Mouse (Mus musculus): ENCODE data around the gene Olfr622. TPM values are rescaled to one million over a fixed set of nuclear protein-coding genes. Genes with fewer than 3 reads are reported as not detected.

Olfr622 gene
- polyA plus RNA-seq (2015; fragmentation: Illumina TruSeq; extraction: RNeasy Lipid Tissue Mini Kit (QIAGEN cat#74804); ENCODE audit: low read depth, low replicate concordance), result not detected

GRCm38 (mm10) chr7:103642602-103643001 is at the start of gene Olfr622:
TSS of gene Olfr622 (minus strand) at chr7:103642702.

GRCm38 (mm10) chr7:103682420-103682819 is 39.9 kb upstream of the Olfr622 start, which contains the start of gene Olfr625-ps1:
TSS of gene Olfr625-ps1 (plus strand) at chr7:103682720.

GRCm38 (mm10) chr7:103671091-103671490 is 28.6 kb upstream of the Olfr622 start, which contains the start of gene Olfr624:
TSS of gene Olfr624 (minus strand) at chr7:103671191.

GRCm38 (mm10) chr7:103663598-103663997 is 21.1 kb upstream of the Olfr622 start, which contains the start of gene Olfr623:
TSS of gene Olfr623 (minus strand) at chr7:103663698.

GRCm38 (mm10) chr7:103612434-103612833 is 30.1 kb downstream of the Olfr622 start, which contains the start of gene Olfr620:
TSS of gene Olfr620 (minus strand) at chr7:103612534.

GRCm38 (mm10) chr7:103600275-103600674 is 42.2 kb downstream of the Olfr622 start, which contains the start of gene Olfr619:
TSS of gene Olfr619 (plus strand) at chr7:103600575.

GRCm38 (mm10) chr7:103589803-103590202 is 52.7 kb downstream of the Olfr622 start, which contains the start of gene Olfr618:
TSS of gene Olfr618 (plus strand) at chr7:103590103.

Other genes starting within 250 kb of the Olfr622 start
- gene Usp17lc, start 227.6 kb downstream of the Olfr622 start, polyA plus RNA-seq (2015; fragmentation: Illumina TruSeq; extraction: RNeasy Lipid Tissue Mini Kit (QIAGEN cat#74804); ENCODE audit: low read depth, low replicate concordance), result not detected
- gene Olfr605, start 197.3 kb downstream of the Olfr622 start, polyA plus RNA-seq (2015; fragmentation: Illumina TruSeq; extraction: RNeasy Lipid Tissue Mini Kit (QIAGEN cat#74804); ENCODE audit: low read depth, low replicate concordance), result not detected
- gene Olfr606, start 193.7 kb downstream of the Olfr622 start, polyA plus RNA-seq (2015; fragmentation: Illumina TruSeq; extraction: RNeasy Lipid Tissue Mini Kit (QIAGEN cat#74804); ENCODE audit: low read depth, low replicate concordance), result not detected
- gene Olfr607, start 178.6 kb downstream of the Olfr622 start, polyA plus RNA-seq (2015; fragmentation: Illumina TruSeq; extraction: RNeasy Lipid Tissue Mini Kit (QIAGEN cat#74804); ENCODE audit: low read depth, low replicate concordance), result not detected
- not detected for gene Olfr608, start 172.8 kb downstream of the Olfr622 start, polyA plus RNA-seq (2015; fragmentation: Illumina TruSeq; extraction: RNeasy Lipid Tissue Mini Kit (QIAGEN cat#74804); ENCODE audit: low read depth, low replicate concordance)
- not detected for gene Olfr609, start 144.6 kb downstream of the Olfr622 start, polyA plus RNA-seq (2015; fragmentation: Illumina TruSeq; extraction: RNeasy Lipid Tissue Mini Kit (QIAGEN cat#74804); ENCODE audit: low read depth, low replicate concordance)
- gene Olfr610, start 130.6 kb downstream of the Olfr622 start, polyA plus RNA-seq (2015; fragmentation: Illumina TruSeq; extraction: RNeasy Lipid Tissue Mini Kit (QIAGEN cat#74804); ENCODE audit: low read depth, low replicate concordance), result not detected
- not detected for gene Olfr611, start 121.9 kb downstream of the Olfr622 start, polyA plus RNA-seq (2015; fragmentation: Illumina TruSeq; extraction: RNeasy Lipid Tissue Mini Kit (QIAGEN cat#74804); ENCODE audit: low read depth, low replicate concordance)
- gene Olfr612, start 100.0 kb downstream of the Olfr622 start, polyA plus RNA-seq (2015; fragmentation: Illumina TruSeq; extraction: RNeasy Lipid Tissue Mini Kit (QIAGEN cat#74804); ENCODE audit: low read depth, low replicate concordance), result not detected
- gene Olfr613, start 94.6 kb downstream of the Olfr622 start, polyA plus RNA-seq (2015; fragmentation: Illumina TruSeq; extraction: RNeasy Lipid Tissue Mini Kit (QIAGEN cat#74804); ENCODE audit: low read depth, low replicate concordance), result not detected
- gene Olfr615, start 86.6 kb downstream of the Olfr622 start, polyA plus RNA-seq (2015; fragmentation: Illumina TruSeq; extraction: RNeasy Lipid Tissue Mini Kit (QIAGEN cat#74804); ENCODE audit: low read depth, low replicate concordance), result not detected
- not detected for gene Olfr616, start 73.6 kb downstream of the Olfr622 start, polyA plus RNA-seq (2015; fragmentation: Illumina TruSeq; extraction: RNeasy Lipid Tissue Mini Kit (QIAGEN cat#74804); ENCODE audit: low read depth, low replicate concordance)
- not detected for gene Olfr617, start 69.6 kb downstream of the Olfr622 start, polyA plus RNA-seq (2015; fragmentation: Illumina TruSeq; extraction: RNeasy Lipid Tissue Mini Kit (QIAGEN cat#74804); ENCODE audit: low read depth, low replicate concordance)
- gene Olfr618, start 52.6 kb downstream of the Olfr622 start, polyA plus RNA-seq (2015; fragmentation: Illumina TruSeq; extraction: RNeasy Lipid Tissue Mini Kit (QIAGEN cat#74804); ENCODE audit: low read depth, low replicate concordance), result not detected
- not detected for gene Olfr619, start 42.1 kb downstream of the Olfr622 start, polyA plus RNA-seq (2015; fragmentation: Illumina TruSeq; extraction: RNeasy Lipid Tissue Mini Kit (QIAGEN cat#74804); ENCODE audit: low read depth, low replicate concordance)
- gene Olfr620, start 30.2 kb downstream of the Olfr622 start, polyA plus RNA-seq (2015; fragmentation: Illumina TruSeq; extraction: RNeasy Lipid Tissue Mini Kit (QIAGEN cat#74804); ENCODE audit: low read depth, low replicate concordance), result not detected
- not detected for gene Olfr623, start 21.0 kb upstream of the Olfr622 start, polyA plus RNA-seq (2015; fragmentation: Illumina TruSeq; extraction: RNeasy Lipid Tissue Mini Kit (QIAGEN cat#74804); ENCODE audit: low read depth, low replicate concordance)
- gene Olfr624, start 28.5 kb upstream of the Olfr622 start, polyA plus RNA-seq (2015; fragmentation: Illumina TruSeq; extraction: RNeasy Lipid Tissue Mini Kit (QIAGEN cat#74804); ENCODE audit: low read depth, low replicate concordance), result not detected
- not detected for gene Olfr625-ps1, start 40.0 kb upstream of the Olfr622 start, polyA plus RNA-seq (2015; fragmentation: Illumina TruSeq; extraction: RNeasy Lipid Tissue Mini Kit (QIAGEN cat#74804); ENCODE audit: low read depth, low replicate concordance)
- gene Olfr243, start 72.0 kb upstream of the Olfr622 start, polyA plus RNA-seq (2015; fragmentation: Illumina TruSeq; extraction: RNeasy Lipid Tissue Mini Kit (QIAGEN cat#74804); ENCODE audit: low read depth, low replicate concordance), result not detected
- not detected for gene Olfr628, start 87.7 kb upstream of the Olfr622 start, polyA plus RNA-seq (2015; fragmentation: Illumina TruSeq; extraction: RNeasy Lipid Tissue Mini Kit (QIAGEN cat#74804); ENCODE audit: low read depth, low replicate concordance)
- not detected for gene Olfr629, start 102.2 kb upstream of the Olfr622 start, polyA plus RNA-seq (2015; fragmentation: Illumina TruSeq; extraction: RNeasy Lipid Tissue Mini Kit (QIAGEN cat#74804); ENCODE audit: low read depth, low replicate concordance)
- not detected for gene Olfr630, start 114.6 kb upstream of the Olfr622 start, polyA plus RNA-seq (2015; fragmentation: Illumina TruSeq; extraction: RNeasy Lipid Tissue Mini Kit (QIAGEN cat#74804); ENCODE audit: low read depth, low replicate concordance)
- gene Olfr69, start 128.9 kb upstream of the Olfr622 start, polyA plus RNA-seq (2015; fragmentation: Illumina TruSeq; extraction: RNeasy Lipid Tissue Mini Kit (QIAGEN cat#74804); ENCODE audit: low read depth, low replicate concordance), result not detected
- gene Olfr68, start 137.0 kb upstream of the Olfr622 start, polyA plus RNA-seq (2015; fragmentation: Illumina TruSeq; extraction: RNeasy Lipid Tissue Mini Kit (QIAGEN cat#74804); ENCODE audit: low read depth, low replicate concordance), result not detected
- not detected for gene Olfr67, start 149.1 kb upstream of the Olfr622 start, polyA plus RNA-seq (2015; fragmentation: Illumina TruSeq; extraction: RNeasy Lipid Tissue Mini Kit (QIAGEN cat#74804); ENCODE audit: low read depth, low replicate concordance)
- 154 TPM for gene Hbb-bt, start 171.3 kb upstream of the Olfr622 start, polyA plus RNA-seq (2015; fragmentation: Illumina TruSeq; extraction: RNeasy Lipid Tissue Mini Kit (QIAGEN cat#74804); ENCODE audit: low read depth, low replicate concordance)
- 1,248 TPM for gene Hbb-bs, start 185.4 kb upstream of the Olfr622 start, polyA plus RNA-seq (2015; fragmentation: Illumina TruSeq; extraction: RNeasy Lipid Tissue Mini Kit (QIAGEN cat#74804); ENCODE audit: low read depth, low replicate concordance)
- gene Hbb-bh2, start 197.8 kb upstream of the Olfr622 start, polyA plus RNA-seq (2015; fragmentation: Illumina TruSeq; extraction: RNeasy Lipid Tissue Mini Kit (QIAGEN cat#74804); ENCODE audit: low read depth, low replicate concordance), result not detected
- not detected for gene Hbb-bh1, start 200.5 kb upstream of the Olfr622 start, polyA plus RNA-seq (2015; fragmentation: Illumina TruSeq; extraction: RNeasy Lipid Tissue Mini Kit (QIAGEN cat#74804); ENCODE audit: low read depth, low replicate concordance)
- gene Hbb-y, start 210.5 kb upstream of the Olfr622 start, polyA plus RNA-seq (2015; fragmentation: Illumina TruSeq; extraction: RNeasy Lipid Tissue Mini Kit (QIAGEN cat#74804); ENCODE audit: low read depth, low replicate concordance), result not detected
- not detected for gene Olfr66, start 243.6 kb upstream of the Olfr622 start, polyA plus RNA-seq (2015; fragmentation: Illumina TruSeq; extraction: RNeasy Lipid Tissue Mini Kit (QIAGEN cat#74804); ENCODE audit: low read depth, low replicate concordance)